Mouse (Mus musculus): ENCODE data around the gene Ceacam15. TPM values are rescaled to one million over a fixed set of nuclear protein-coding genes. Genes with fewer than 3 reads are reported as not detected.

Ceacam15 gene
- polyA plus RNA-seq, 1 experiment from 2014 or later: not detected

- no peaks in the 10 kb centered on the region for H3K9me3 ChIP-seq (replicated peaks)
- no peaks in the 10 kb centered on the region for H3K36me3 ChIP-seq
- H3K27ac ChIP-seq (replicated peaks): no peak overlapping the region
- WGBS: 74% methylated on average over 4 of the region's 4 CpGs
- H3K4me1 ChIP-seq: peaks cover 22% of the 10 kb centered on the region
- peaks cover 5% of the 10 kb centered on the region for H3K27me3 ChIP-seq (ENCODE audit: low read depth, poor library complexity, severe bottlenecking)
- DNase-seq (ENCODE audit: low spot score): no peak
- no peak overlapping the region for H3K4me3 ChIP-seq
These were observed 52.4 kb downstream of the Ceacam15 start for GRCm38 (mm10) chr7:16623131-16623530.

Other genes starting within 250 kb of the Ceacam15 start
- 54.5 and 64.7 TPM in 2 replicates for gene Tmem160, start 222.9 kb downstream of the Ceacam15 start, polyA plus RNA-seq (2016; fragmentation: Nextera tagmentation; extraction: Ambion mirVana)
- gene Npas1, start 198.0 kb downstream of the Ceacam15 start, polyA plus RNA-seq (2016; fragmentation: Nextera tagmentation; extraction: Ambion mirVana): 0.32 and 0.74 TPM in 2 replicates
- 25.4 and 31.0 TPM in 2 replicates for gene Arhgap35, start 60.7 kb downstream of the Ceacam15 start, polyA plus RNA-seq (2016; fragmentation: Nextera tagmentation; extraction: Ambion mirVana)
- not detected in 2 replicates for gene Ceacam9, start 46.2 kb upstream of the Ceacam15 start, polyA plus RNA-seq (2016; fragmentation: Nextera tagmentation; extraction: Ambion mirVana)
- gene Ap2s1, start 62.7 kb upstream of the Ceacam15 start, polyA plus RNA-seq (2016; fragmentation: Nextera tagmentation; extraction: Ambion mirVana): 278 and 281 TPM in 2 replicates
- gene Slc1a5, start 105.6 kb upstream of the Ceacam15 start, polyA plus RNA-seq (2016; fragmentation: Nextera tagmentation; extraction: Ambion mirVana): 40.1 and 40.4 TPM in 2 replicates
- 108 and 137 TPM in 2 replicates for gene Strn4, start 140.2 kb upstream of the Ceacam15 start, polyA plus RNA-seq (2016; fragmentation: Nextera tagmentation; extraction: Ambion mirVana)
- 28.3 and 32.9 TPM in 2 replicates for gene Fkrp, start 141.0 kb upstream of the Ceacam15 start, polyA plus RNA-seq (2016; fragmentation: Nextera tagmentation; extraction: Ambion mirVana)
- gene Prkd2, start 167.2 kb upstream of the Ceacam15 start, polyA plus RNA-seq (2016; fragmentation: Nextera tagmentation; extraction: Ambion mirVana): 11.1 and 11.8 TPM in 2 replicates
- 1.9 and 2.2 TPM in 2 replicates for gene Dact3, start 199.6 kb upstream of the Ceacam15 start, polyA plus RNA-seq (2016; fragmentation: Nextera tagmentation; extraction: Ambion mirVana)
- gene Gng8, start 216.1 kb upstream of the Ceacam15 start, polyA plus RNA-seq (2016; fragmentation: Nextera tagmentation; extraction: Ambion mirVana): 5.4 and 8.5 TPM in 2 replicates
- 0.17 and 0.56 TPM in 2 replicates for gene Ptgir, start 230.8 kb upstream of the Ceacam15 start, polyA plus RNA-seq (2016; fragmentation: Nextera tagmentation; extraction: Ambion mirVana)
- 174 and 180 TPM in 2 replicates for gene Calm3, start 248.4 kb upstream of the Ceacam15 start, polyA plus RNA-seq (2016; fragmentation: Nextera tagmentation; extraction: Ambion mirVana)